Mouse (Mus musculus) olfactory bulb, adult 2 months (tissue): ENCODE data around the gene Sun5.

ENCODE experiments used
- CTCF ChIP-seq: fragments of 200-500 bp; IDR thresholded peaks from 2 replicates; pipeline ENCODE4 v1.5.1; 2012; ENCODE audit warnings: low read depth, mild to moderate bottlenecking, low read length, moderate library complexity; ENCODE audit not compliant: insufficient read depth
- POLR2A ChIP-seq: fragments of 200-500 bp; IDR thresholded peaks from 2 replicates; pipeline ENCODE4 v1.6.1; 2012; ENCODE audit warnings: mild to moderate bottlenecking, low read depth, low read length, moderate library complexity; ENCODE audit not compliant: insufficient read depth

DNA sequence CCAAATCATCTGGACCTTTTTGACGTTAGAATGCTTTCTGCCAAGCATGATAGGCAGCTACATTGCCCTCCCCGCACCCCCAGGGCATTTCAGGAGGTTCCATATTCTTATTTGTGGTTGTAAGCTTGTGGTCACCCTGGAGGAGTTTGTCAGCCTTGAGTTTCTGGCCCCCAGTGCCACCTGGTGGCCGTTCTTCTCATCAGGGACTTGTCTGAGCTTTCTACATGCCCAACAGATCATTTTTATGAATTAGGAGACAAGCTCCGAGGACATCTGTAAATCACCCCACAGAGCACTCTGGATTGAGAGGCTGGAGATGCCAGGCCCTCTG lies 19.9 kb downstream of the Sun5 start:
- TF ChIP-seq CTCF (peak; percentile 44), POLR2A (no peak)
